12 mouse cellular contexts compared by ENCODE assay signal in the genomic region with DNA sequence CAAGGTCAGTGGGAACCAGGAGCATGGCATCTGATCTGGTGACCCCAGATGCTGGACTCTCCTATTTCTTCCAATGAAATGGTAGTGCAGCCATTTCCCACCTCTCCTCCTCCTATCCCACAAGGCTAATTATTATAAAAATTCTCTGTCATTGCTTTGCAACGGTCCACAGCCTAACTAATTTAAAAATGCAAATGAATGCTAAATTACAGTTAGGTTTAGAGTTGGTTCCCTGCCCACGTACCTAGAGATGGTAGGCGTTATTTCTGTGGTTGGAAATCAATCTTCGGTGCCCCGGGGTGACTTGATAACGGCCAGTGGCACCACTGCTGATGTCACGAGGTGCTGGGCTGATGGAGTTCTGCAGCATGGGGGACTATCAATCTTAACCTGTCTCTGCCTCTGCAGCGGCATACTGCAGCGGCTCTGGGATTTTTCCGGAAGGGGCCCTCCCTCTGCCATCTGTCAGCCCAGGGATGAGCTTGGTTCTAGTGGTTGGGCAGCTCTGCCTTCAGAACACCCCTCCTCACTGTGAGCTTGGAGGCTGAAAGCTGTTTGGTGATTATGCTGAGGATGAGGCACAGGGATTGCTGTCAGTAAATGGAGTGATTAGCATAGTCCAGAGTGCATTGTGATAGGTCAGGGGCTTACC.
DNase-seq lines count a peak whose midpoint lies in the region; ATAC-seq and TF ChIP-seq lines count a peak whose summit lies in the region.
"Had no signal": no experiment of that assay in that cellular context is flagged by ENCODE, and none has a peak within 500 bp of the region (broad histone marks: within the 10 kb centered on the region; RNA-seq: fewer than 3 reads in every experiment).

No protein-coding gene starts in this region.

- intact Hi-C loops in gastrocnemius, adult 2 months (cut with DNase I) = no loop called here

- H3K9me3 ChIP-seq in midbrain, embryonic 14.5 days (ENCODE audit: control insufficient read depth, low read length) = no peaks in the 10 kb centered on the region
- no peaks in the 10 kb centered on the region for H3K9me3 ChIP-seq in midbrain, embryonic 15.5 days
- H3K9me3 ChIP-seq in intestine, embryonic 16.5 days (ENCODE audit: control insufficient read depth, low read length) = no peaks in the 10 kb centered on the region

- H3K27ac ChIP-seq in midbrain, embryonic 14.5 days (replicated peaks; ENCODE audit: low read depth, low read length) = no peak overlapping the region
- H3K27ac ChIP-seq in midbrain, embryonic 15.5 days = no peak overlapping the region
- H3K27ac ChIP-seq in intestine, embryonic 16.5 days (ENCODE audit: low read length) = no peak overlapping the region
- H3K27ac ChIP-seq in gastrocnemius, adult 2 months = no peak overlapping the region

- H3K27me3 ChIP-seq in midbrain, embryonic 14.5 days (ENCODE audit: control insufficient read depth, insufficient read depth, low read length) = no peaks in the 10 kb centered on the region
- H3K27me3 ChIP-seq in midbrain, embryonic 15.5 days (replicated peaks) = no peaks in the 10 kb centered on the region
- no peaks in the 10 kb centered on the region for H3K27me3 ChIP-seq in intestine, embryonic 16.5 days (replicated peaks; ENCODE audit: control insufficient read depth, insufficient read depth, low read length)

- peak; percentile 12 for DNase-seq in midbrain, embryonic 14.5 days
- peak; percentile 62 to 73 for DNase-seq in layer of hippocampus, adult 18-20 months (ENCODE audit: low spot score in 2 of 2)
- peak; percentile 49 for DNase-seq in mesoderm, embryonic 11.5 days (ENCODE audit: low read depth, low spot score)
- peak; percentile 14 to 34 for DNase-seq in right cerebral cortex, postnatal 36 days (ENCODE audit: low spot score in 2 of 2)
- DNase-seq in gastrocnemius, adult 2 months = no peak
- DNase-seq: adrenal gland, adult 2 months; cerebellum, adult 18-20 months; gastrocnemius, postnatal 36 days; lung, embryonic 14.5 days had no signal

- WGBS in midbrain, embryonic 14.5 days = 75% methylated on average over 10 of the region's 10 CpGs
- WGBS in midbrain, embryonic 15.5 days = 64% methylated on average over 10 of the region's 10 CpGs
- 49% methylated on average over 10 of the region's 10 CpGs for WGBS in intestine, embryonic 16.5 days

- H3K9ac ChIP-seq in midbrain, embryonic 14.5 days (replicated peaks; ENCODE audit: low read length) = no peak overlapping the region
- H3K9ac ChIP-seq in midbrain, embryonic 15.5 days = no peak overlapping the region
- no peak overlapping the region for H3K9ac ChIP-seq in intestine, embryonic 16.5 days (ENCODE audit: low read depth, low read length)
- H3K9ac ChIP-seq: lung, embryonic 14.5 days had no signal

- no peak for ATAC-seq in midbrain, embryonic 14.5 days (ENCODE audit: low FRiP score, low TSS enrichment)
- no peak for ATAC-seq in midbrain, embryonic 15.5 days (replicated peaks)
- ATAC-seq in monocyte, adult 5-6 weeks (replicated peaks; ENCODE audit: insufficient number of reproducible peaks, low FRiP score, low TSS enrichment, poor library complexity, severe bottlenecking) = no peak
- no peak for ATAC-seq in intestine, embryonic 16.5 days

- H3K4me1 ChIP-seq in midbrain, embryonic 14.5 days (ENCODE audit: control insufficient read depth, insufficient read depth, low read length) = no peaks in the 10 kb centered on the region
- H3K4me1 ChIP-seq in midbrain, embryonic 15.5 days = peaks cover 4% of the 10 kb centered on the region; the same call in 1 of the 2 replicates
- no peaks in the 10 kb centered on the region for H3K4me1 ChIP-seq in intestine, embryonic 16.5 days (ENCODE audit: control insufficient read depth, insufficient read depth, low read length)

- H3K4me2 ChIP-seq in midbrain, embryonic 14.5 days (ENCODE audit: low read length) = no peak overlapping the region
- H3K4me2 ChIP-seq in midbrain, embryonic 15.5 days = no peak overlapping the region
- H3K4me2 ChIP-seq in intestine, embryonic 16.5 days (ENCODE audit: low read depth, low read length) = no peak overlapping the region
- H3K4me2 ChIP-seq: lung, embryonic 14.5 days had no signal

- H3K36me3 ChIP-seq in midbrain, embryonic 14.5 days (ENCODE audit: control insufficient read depth, insufficient read depth, low read length) = no peaks in the 10 kb centered on the region
- H3K36me3 ChIP-seq in midbrain, embryonic 15.5 days (replicated peaks) = no peaks in the 10 kb centered on the region
- no peaks in the 10 kb centered on the region for H3K36me3 ChIP-seq in intestine, embryonic 16.5 days (ENCODE audit: control insufficient read depth, insufficient read depth, low read length)

- H3K4me3 ChIP-seq in midbrain, embryonic 14.5 days (replicated peaks; ENCODE audit: low read depth, low read length) = no peak overlapping the region
- H3K4me3 ChIP-seq in midbrain, embryonic 15.5 days = no peak overlapping the region
- no peak overlapping the region for H3K4me3 ChIP-seq in intestine, embryonic 16.5 days (ENCODE audit: low read length)
- H3K4me3 ChIP-seq in gastrocnemius, adult 2 months = no peak overlapping the region

- TF ChIP-seq CTCF in gastrocnemius, adult 2 months (IDR thresholded peaks at IDR 0.05) = no peak
